Mouse (Mus musculus) myocyte (in vitro differentiated cells): ENCODE measurements around the gene Kyat1.

Experiments used
- CEBPB ChIP-seq: IDR thresholded peaks from 2 replicates; pipeline ENCODE4 v1.6.1; 2011; ENCODE audit warnings: mild to moderate bottlenecking, moderate library complexity; ENCODE audit not compliant: poor library complexity, insufficient read depth, severe bottlenecking
- E2F4 ChIP-seq: IDR thresholded peaks from one replicate; pipeline ENCODE4 v1.6.1; 2011; ENCODE audit warnings: mild to moderate bottlenecking, control low read depth, moderate library complexity; ENCODE audit not compliant: insufficient read depth
- MAX ChIP-seq: IDR thresholded peaks from one replicate; pipeline ENCODE4 v1.6.1; 2011; ENCODE audit warnings: low read depth, mild to moderate bottlenecking, control low read depth
- POLR2A ChIP-seq: IDR thresholded peaks from one replicate; pipeline ENCODE4 v1.6.1; 2011; ENCODE audit warnings: low read depth, mild to moderate bottlenecking, control low read depth, moderate library complexity; ENCODE audit not compliant: insufficient read length
- TCF12 ChIP-seq: IDR thresholded peaks from one replicate; pipeline ENCODE4 v1.6.1; 2011; ENCODE audit warnings: mild to moderate bottlenecking, control low read depth; ENCODE audit not compliant: poor library complexity, insufficient read depth, severe bottlenecking
- USF1 ChIP-seq: IDR thresholded peaks from one replicate; pipeline ENCODE4 v1.6.1; 2011; ENCODE audit warnings: low read depth, mild to moderate bottlenecking, control low read depth, moderate library complexity

- TF ChIP-seq POLR2A (no peak), E2F4 (no peak), MAX (no peak), TCF12 (no peak), USF1 (no peak), CEBPB (no peak)
Observed at GRCm38 (mm10) chr2:30161809-30162208, 43.8 kb downstream of the Kyat1 start.
